Mouse (Mus musculus): ENCODE measurements at regions not wholly inside any gene's neighbourhood (a gene's known extent, or its start where the extent isn't known, plus 50 kb on each side); places are given as distances from the start of the nearest gene placed in this dataset.

- TF ChIP-seq CTCF (IDR thresholded peaks at IDR 0.05; ENCODE audit: borderline replicate concordance, extremely low read depth, insufficient read depth, insufficient read length) = no peak
- no peak for TF ChIP-seq POLR2A (IDR thresholded peaks at IDR 0.05; ENCODE audit: borderline replicate concordance, extremely low read depth, insufficient read depth, insufficient read length, poor library complexity, severe bottlenecking)
Measured at GRCm38 (mm10) chr3:130935302-130935925, 174.9 kb upstream of the Lef1 start.
